Mouse (Mus musculus) forebrain, postnatal 0 days (tissue): ENCODE results near the gene Stt3b. TPM values are rescaled to one million over a fixed set of nuclear protein-coding genes. Genes with fewer than 3 reads are reported as not detected.

Experiments used
- ATAC-seq: fragments of 200-750 bp; cut with Nextera tagmentation; 2 replicates; pipeline ENCODE4 v1.8.0; 2017; ENCODE audit warnings: mild to moderate bottlenecking, moderate library complexity
- DNase-seq: peaks from one replicate; pipeline ENCODE4 v3.0.0-alpha.2; 2015
- H3K27ac ChIP-seq: fragments of 300-500 bp; sonication (generic); 2 replicates; pipeline ENCODE4 v1.5.1; 2014; ENCODE audit warnings: low read depth, mild to moderate bottlenecking, antibody characterized with exemption, low read length, moderate library complexity, mixed read lengths
- H3K27me3 ChIP-seq: fragments of 300-500 bp; sonication (generic); 2 replicates; pipeline ENCODE4 v1.6.1; 2014; ENCODE audit warnings: mild to moderate bottlenecking, low read length, mixed read lengths; ENCODE audit not compliant: insufficient read depth
- H3K36me3 ChIP-seq: fragments of 300-500 bp; sonication (generic); 2 replicates; pipeline ENCODE4 v1.6.1; 2014; ENCODE audit warnings: mild to moderate bottlenecking, moderate library complexity; ENCODE audit not compliant: insufficient read depth
- H3K4me1 ChIP-seq: fragments of 300-500 bp; sonication (generic); 2 replicates; pipeline ENCODE4 v1.6.1; 2014; ENCODE audit warnings: antibody characterized with exemption; ENCODE audit not compliant: insufficient read depth
- H3K4me2 ChIP-seq: fragments of 300-500 bp; sonication (generic); 2 replicates; pipeline ENCODE4 v1.6.1; 2014; ENCODE audit warnings: low read depth, mild to moderate bottlenecking, moderate library complexity
- H3K4me3 ChIP-seq: fragments of 300-500 bp; sonication (generic); 2 replicates; pipeline ENCODE4 v1.5.1; 2014; ENCODE audit warnings: low read depth, low read length, mixed read lengths
- H3K9ac ChIP-seq: fragments of 300-500 bp; sonication (generic); 2 replicates; pipeline ENCODE4 v1.6.1; 2014; ENCODE audit warnings: mild to moderate bottlenecking
- H3K9me3 ChIP-seq: fragments of 300-500 bp; sonication (generic); 2 replicates; pipeline ENCODE4 v1.6.1; 2016; ENCODE audit warnings: low read length
- CTCF ChIP-seq: sonication (generic); IDR thresholded peaks from 2 replicates; pipeline ENCODE4 v1.5.1; 2016; ENCODE audit warnings: antibody characterized with exemption, control low read depth, low read depth
- WGBS: fragments of 180-500 bp; shearing (Covaris S2); extraction: QIAGEN DNeasy Blood & Tissue Kit; methylation state at CpG from one replicate; pipeline ENCODE4 v1.1.7; 2014; 5-methylcytosine and 5-hydroxymethylcytosine counted together
- polyA plus RNA-seq: library from polyadenylated mRNA; unstranded; fragments of >200 nt; fragmentation: Nextera tagmentation; extraction: Ambion mirVana; gene quantifications from 2 replicates; pipeline ENCODE4 v1.2.1, GENCODE M21; 2015
- total RNA-seq: library from RNA; depleted of rRNA; stranded (reverse); fragments of >200 nt; gene quantifications from 2 replicates; pipeline ENCODE4 v1.2.3, GENCODE M21; 2014

The Stt3b gene
- total and polyA plus RNA-seq, 2 experiments from 2014 or later, result 53.5 to 73.3 TPM

- WGBS, result 16% methylated on average over 6 of the region's 6 CpGs
- no peaks in the 10 kb centered on the region for H3K9me3 ChIP-seq
- TF ChIP-seq CTCF, result no peak
- H3K4me2 ChIP-seq, result no peak overlapping the region
- H3K4me3 ChIP-seq, result no peak overlapping the region
- H3K9ac ChIP-seq, result no peak overlapping the region
- ATAC-seq (no peak), DNase-seq (no peak)
- H3K27ac ChIP-seq, result no peak overlapping the region
- no peaks in the 10 kb centered on the region for H3K36me3 ChIP-seq
- no peaks in the 10 kb centered on the region for H3K4me1 ChIP-seq
- no peaks in the 10 kb centered on the region for H3K27me3 ChIP-seq
These were observed 104.7 kb downstream of the Stt3b start for GRCm38 (mm10) chr9:115205491-115205890.

- 52% methylated on average over 6 of the region's 6 CpGs for WGBS
- DNase-seq (no peak), ATAC-seq (no peak)
- Histone ChIP-seq H3K4me1 (no peaks in the 10 kb centered on the region), H3K9ac (no peak overlapping the region), H3K9me3 (no peaks in the 10 kb centered on the region), H3K36me3 (no peaks in the 10 kb centered on the region), H3K27ac (no peak overlapping the region), H3K4me2 (no peak overlapping the region), H3K27me3 (no peaks in the 10 kb centered on the region), H3K4me3 (no peak overlapping the region)
- no peak for TF ChIP-seq CTCF
These were observed 107.1 kb downstream of the Stt3b start for GRCm38 (mm10) chr9:115203136-115203535.

- no peak overlapping the region for H3K27ac ChIP-seq
- TF ChIP-seq CTCF, result no peak
- no peak overlapping the region for H3K9ac ChIP-seq
- DNase-seq (no peak), ATAC-seq (no peak)
- 94% methylated on average over 6 of the region's 6 CpGs for WGBS
- H3K4me2 ChIP-seq, result no peak overlapping the region
- no peaks in the 10 kb centered on the region for H3K27me3 ChIP-seq
- no peaks in the 10 kb centered on the region for H3K4me1 ChIP-seq
- no peaks in the 10 kb centered on the region for H3K36me3 ChIP-seq
- H3K4me3 ChIP-seq, result no peak overlapping the region
- H3K9me3 ChIP-seq, result no peaks in the 10 kb centered on the region
These were observed 109.0 kb downstream of the Stt3b start for GRCm38 (mm10) chr9:115201264-115201663.

- Histone ChIP-seq H3K4me3 (no peak overlapping the region), H3K9me3 (no peaks in the 10 kb centered on the region), H3K36me3 (no peaks in the 10 kb centered on the region), H3K4me2 (no peak overlapping the region), H3K27ac (no peak overlapping the region), H3K27me3 (no peaks in the 10 kb centered on the region), H3K4me1 (no peaks in the 10 kb centered on the region), H3K9ac (no peak overlapping the region)
- no peak for TF ChIP-seq CTCF
- WGBS, result 94% methylated on average over 15 of the region's 15 CpGs
- ATAC-seq (no peak), DNase-seq (no peak)
These were observed 109.9 kb downstream of the Stt3b start for GRCm38 (mm10) chr9:115200166-115200862.

DNA sequence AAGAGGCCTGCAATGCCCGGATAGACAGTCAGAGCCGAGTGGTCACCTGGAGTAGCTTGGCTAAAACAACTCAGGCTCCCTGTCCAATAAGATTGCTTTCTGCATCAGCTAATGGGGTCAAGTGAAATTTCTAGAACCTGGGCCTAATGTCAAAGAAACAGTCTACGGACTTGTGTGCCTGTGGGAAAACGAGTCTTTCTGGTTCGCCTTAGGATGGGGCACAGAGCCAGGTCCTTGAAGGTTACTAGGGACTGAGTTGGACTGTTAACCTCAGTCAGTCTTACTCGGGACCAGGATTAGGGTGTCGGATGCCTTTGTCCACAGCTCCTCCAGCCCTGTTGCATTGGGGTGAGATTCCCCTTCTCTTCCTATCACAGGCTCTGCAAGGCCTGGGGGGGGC lies 113.1 kb downstream of the Stt3b start:
- DNase-seq, result no peak
- Histone ChIP-seq H3K4me1 (no peaks in the 10 kb centered on the region), H3K9ac (no peak overlapping the region), H3K27me3 (no peaks in the 10 kb centered on the region), H3K27ac (no peak overlapping the region), H3K36me3 (no peaks in the 10 kb centered on the region), H3K9me3 (no peaks in the 10 kb centered on the region), H3K4me3 (no peak overlapping the region), H3K4me2 (no peak overlapping the region)
- ATAC-seq, result no peak
- TF ChIP-seq CTCF, result no peak
- 63% methylated on average over 7 of the region's 7 CpGs for WGBS

DNA sequence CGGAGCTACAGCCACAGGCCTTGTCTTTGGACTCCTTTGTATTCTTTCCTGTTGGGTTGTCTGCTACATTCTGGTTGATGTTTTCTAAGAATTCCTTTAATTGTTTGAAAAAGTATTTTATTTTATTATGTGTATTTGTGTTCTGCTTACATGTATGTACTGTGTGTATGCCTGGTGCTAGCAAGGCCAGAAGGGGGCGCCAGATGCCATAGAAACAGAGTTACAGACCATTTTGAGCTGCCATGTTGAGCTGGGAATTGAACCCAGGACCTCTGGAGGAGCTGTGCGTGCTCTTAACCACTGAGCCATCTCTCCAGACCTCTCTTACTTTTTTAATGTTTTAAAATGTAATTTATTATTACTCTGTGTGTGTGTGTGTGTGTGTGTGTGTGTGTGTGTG lies 117.3 kb downstream of the Stt3b start:
- no peaks in the 10 kb centered on the region for H3K4me1 ChIP-seq
- H3K4me3 ChIP-seq, result no peak overlapping the region
- DNase-seq (no peak), ATAC-seq (no peak)
- H3K36me3 ChIP-seq, result no peaks in the 10 kb centered on the region
- no peak for TF ChIP-seq CTCF
- H3K9ac ChIP-seq, result no peak overlapping the region
- H3K9me3 ChIP-seq, result no peaks in the 10 kb centered on the region
- H3K27me3 ChIP-seq, result no peaks in the 10 kb centered on the region
- H3K4me2 ChIP-seq, result no peak overlapping the region
- no peak overlapping the region for H3K27ac ChIP-seq
- 75% methylated on average over 3 of the region's 3 CpGs for WGBS
